Mouse (Mus musculus): ENCODE results near the gene Nrxn2. TPM values are rescaled to one million over a fixed set of nuclear protein-coding genes. Genes with fewer than 3 reads are reported as not detected.

The Nrxn2 gene
- total RNA-seq, 2 experiments from 2014 or later: 4.4 to 5.5 TPM

DNA sequence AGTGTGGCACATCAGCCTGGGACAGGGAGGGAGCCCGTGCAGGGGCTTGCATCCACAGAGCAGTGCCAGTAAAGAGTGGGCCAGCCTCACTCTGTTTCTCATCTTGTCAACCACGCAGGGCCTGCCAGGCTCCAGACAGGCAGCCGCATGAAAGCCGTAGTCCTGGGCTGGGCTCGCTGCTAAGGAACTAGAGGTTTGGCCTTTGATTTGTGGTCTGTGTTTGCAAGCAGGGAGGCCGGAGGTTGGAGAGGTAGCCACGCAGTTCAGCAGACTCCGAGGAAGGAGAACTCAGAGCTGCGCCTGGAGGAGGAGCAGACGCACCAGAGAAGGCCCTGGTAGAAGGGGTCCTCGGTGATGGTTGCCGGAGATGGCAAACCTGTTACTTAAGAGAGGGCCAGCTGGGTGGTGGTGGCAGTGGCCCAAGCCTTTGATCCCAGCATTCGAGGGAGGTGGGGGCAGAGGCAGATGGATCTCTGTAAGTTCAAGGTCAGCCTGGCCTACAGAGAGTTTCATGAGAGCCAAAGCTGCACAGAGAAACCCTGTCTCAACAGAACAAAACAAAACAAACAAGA is 66.6 kb downstream of the Nrxn2 start:
- no peak for DNase-seq
- intact Hi-C loops (cut with DNase I): loop anchor here (10.0 kb wide), 1 partner anchor 540 kb away; no protein-coding TSS in a partner anchor

DNA sequence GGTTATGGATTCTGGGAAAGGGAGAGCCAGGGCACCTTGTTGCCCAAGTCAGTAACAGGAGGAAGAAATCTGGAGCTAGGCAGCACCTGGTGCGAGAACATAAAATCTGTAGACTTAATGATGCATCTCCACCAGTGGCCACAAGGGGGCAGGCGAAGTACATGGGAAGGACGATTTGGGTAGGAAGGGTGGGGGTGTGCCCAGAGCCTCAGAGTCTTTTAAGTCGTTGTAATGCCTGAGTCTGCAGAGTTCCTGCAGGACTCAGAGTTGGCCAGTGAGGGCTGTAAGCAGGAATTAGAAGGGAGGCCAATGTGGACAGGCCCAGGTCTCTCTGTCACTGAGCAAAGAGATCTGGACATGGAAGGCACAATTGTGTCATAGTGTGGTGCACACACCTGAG is 70.5 kb downstream of the Nrxn2 start:
- peak; percentile 86 to 94 for DNase-seq
- intact Hi-C loops (cut with DNase I): loop anchor here (1.0 to 10.0 kb wide), 4 partner anchors 88 to 536 kb away; no protein-coding TSS in a partner anchor

DNA sequence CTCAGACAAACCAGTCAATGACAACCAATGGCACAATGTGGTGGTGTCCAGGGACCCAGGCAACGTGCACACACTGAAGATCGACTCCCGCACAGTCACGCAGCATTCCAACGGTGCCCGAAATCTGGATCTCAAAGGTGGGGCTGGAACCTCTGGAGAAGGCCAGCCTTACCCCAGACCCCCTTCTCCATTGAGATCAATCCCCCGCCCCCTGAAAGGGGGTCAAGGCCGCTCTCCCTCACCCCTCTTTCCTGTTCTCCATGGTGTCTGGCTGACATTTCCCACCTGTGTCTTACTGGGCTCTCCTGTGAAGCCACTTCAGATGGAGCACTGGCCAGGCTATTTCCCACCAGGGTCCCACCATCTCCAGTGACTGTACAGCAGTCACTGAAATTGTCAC is 73.0 kb downstream of the Nrxn2 start:
- intact Hi-C loops (cut with DNase I): no loop called here
- DNase-seq: no peak

DNA sequence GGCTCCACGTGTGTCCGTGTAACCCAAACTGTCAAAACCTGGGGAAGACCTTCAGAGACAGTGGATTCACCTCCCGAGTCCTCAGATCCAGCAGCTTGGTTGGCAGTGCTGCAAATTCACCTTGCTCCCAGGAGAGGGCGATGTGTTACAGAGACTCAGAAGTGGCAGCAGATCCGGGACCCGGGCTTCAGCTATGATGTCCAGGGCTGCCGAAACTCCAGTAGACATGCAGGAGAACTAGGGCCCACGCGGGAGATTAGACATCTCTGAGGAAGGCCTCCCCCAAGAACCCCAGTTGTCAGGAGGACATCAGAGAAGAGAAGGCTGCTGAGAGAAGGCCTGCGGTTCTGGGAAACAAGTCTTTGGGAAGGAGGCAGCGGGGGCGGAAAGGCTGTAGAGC is 73.6 kb downstream of the Nrxn2 start:
- intact Hi-C loops (cut with DNase I): no loop called here
- peak; percentile 72 to 82 for DNase-seq

DNA sequence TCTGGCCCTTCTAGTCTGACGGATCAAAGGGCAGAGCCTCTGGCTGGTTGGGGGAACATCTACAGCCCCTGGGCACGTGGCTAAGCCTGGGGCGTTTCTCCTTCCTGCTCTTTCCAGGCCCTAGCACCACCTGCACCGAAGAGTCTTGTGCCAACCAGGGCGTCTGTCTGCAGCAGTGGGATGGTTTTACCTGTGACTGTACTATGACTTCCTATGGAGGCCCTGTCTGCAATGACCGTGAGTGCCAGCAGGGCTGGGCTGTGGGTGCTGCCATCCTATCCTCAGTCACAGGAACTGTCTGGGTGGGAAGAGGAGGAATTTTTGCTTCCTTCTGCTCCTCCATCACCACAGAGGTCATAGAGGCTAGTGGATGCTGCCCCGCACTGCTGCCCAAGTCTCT is 74.7 kb downstream of the Nrxn2 start:
- DNase-seq: no peak
- intact Hi-C loops (cut with DNase I): no loop called here

DNA sequence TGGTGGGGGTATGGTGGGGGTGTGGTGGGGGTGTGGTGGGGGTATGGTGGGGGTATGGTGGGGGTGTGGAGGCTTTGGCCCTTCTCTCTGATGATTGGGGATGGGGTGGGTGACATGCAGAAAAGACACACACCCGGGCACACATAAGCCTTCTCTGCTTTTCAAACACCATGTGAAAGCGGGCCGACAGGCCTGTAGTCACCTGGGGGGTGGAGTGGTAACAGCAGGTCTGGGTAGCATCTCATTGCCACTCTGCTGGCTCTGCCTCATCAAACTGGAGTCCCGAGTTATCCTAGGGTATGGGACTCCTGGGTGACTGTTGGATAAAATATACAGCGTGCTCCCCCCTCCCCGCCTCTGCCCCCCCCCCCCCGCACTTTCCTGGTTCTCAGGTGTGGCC is 75.5 kb downstream of the Nrxn2 start:
- no peak for DNase-seq
- intact Hi-C loops (cut with DNase I): no loop called here

DNA sequence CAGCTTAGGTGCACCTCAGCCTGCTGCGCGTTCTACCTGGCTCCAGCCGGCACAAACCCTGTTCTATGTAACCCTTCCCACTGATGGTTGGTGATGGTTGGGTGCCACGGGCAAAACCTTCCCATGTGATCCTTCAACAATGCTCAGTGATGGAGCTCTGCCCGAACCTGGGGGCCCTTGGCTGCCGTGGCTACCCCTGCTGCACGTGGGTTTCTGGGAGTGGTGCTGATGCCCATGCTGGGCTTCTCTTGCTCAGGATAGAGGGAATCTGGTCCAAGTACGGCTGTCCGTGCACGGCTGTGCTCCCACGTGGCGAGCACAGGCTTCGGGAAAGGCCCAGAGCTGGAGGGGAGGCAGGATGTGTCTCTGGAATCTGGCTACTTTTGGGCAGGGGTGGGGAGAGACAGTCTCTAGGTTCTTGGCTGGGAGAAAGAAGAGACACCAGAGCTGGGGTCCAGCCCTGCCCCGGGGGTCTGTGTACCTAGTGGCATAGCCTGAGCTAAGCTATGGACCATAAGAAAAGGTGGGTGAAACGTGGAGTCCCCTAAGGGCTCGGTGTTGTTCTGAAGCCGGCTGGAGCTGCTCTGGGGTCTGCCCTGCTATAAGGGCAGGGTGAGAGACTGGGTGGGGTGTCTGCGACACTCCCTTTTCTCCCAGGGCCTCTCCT is 76.1 kb downstream of the Nrxn2 start:
- no peak for DNase-seq
- intact Hi-C loops (cut with DNase I): no loop called here

DNA sequence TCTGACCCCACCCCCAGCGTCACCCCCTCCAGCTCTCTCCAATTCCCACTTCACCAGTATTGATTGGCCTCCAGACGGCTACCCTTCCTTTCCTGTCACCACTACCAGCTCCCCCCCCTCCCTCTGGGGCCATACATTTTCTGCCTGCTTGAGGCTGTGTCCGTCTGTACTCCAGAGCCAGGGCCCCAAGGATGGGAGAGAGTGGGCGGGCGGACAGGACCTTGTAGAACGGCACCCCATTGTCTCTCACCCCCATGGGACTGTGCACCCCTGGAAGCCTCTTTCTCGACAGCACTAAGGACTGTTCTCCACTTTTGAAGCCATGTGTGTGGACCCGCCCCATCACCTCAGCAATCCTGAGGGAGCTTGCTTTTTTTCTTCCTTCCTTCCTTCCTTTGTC is 77.2 kb downstream of the Nrxn2 start:
- intact Hi-C loops (cut with DNase I): no loop called here
- no peak for DNase-seq

DNA sequence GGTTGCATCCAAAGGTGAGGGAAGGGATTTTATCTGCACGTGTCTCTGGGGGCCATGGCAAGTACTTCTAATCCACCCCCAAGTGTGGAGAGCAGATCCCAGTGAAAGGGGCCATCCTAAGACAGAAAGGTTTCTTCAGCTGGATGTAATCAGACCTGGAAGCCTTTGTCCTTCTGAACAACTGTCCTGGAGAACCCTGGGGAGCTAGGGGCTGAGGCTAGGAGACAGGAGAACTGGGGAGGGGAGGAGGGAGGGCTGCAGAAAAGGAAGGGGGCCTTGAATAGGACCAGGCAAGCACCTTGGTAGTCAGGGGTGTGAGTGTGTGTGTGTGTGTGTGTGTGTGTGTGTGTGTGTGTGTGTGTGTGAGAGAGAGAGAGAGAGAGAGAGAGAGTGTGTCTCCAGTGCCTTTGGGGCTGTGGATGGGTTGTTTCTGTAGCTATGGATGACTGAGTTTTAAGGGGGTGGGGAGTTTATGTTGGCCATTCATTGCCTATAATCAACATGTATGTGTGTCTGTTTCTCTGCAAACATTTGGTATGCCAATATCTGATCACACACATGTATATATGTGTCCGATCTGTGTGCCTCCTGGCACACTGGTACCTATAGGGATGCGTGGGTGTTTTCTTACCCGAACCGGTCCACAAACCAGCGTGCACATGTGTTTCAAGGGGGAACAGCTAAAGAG is 78.1 kb downstream of the Nrxn2 start:
- DNase-seq: no peak
- intact Hi-C loops (cut with DNase I): no loop called here

DNA sequence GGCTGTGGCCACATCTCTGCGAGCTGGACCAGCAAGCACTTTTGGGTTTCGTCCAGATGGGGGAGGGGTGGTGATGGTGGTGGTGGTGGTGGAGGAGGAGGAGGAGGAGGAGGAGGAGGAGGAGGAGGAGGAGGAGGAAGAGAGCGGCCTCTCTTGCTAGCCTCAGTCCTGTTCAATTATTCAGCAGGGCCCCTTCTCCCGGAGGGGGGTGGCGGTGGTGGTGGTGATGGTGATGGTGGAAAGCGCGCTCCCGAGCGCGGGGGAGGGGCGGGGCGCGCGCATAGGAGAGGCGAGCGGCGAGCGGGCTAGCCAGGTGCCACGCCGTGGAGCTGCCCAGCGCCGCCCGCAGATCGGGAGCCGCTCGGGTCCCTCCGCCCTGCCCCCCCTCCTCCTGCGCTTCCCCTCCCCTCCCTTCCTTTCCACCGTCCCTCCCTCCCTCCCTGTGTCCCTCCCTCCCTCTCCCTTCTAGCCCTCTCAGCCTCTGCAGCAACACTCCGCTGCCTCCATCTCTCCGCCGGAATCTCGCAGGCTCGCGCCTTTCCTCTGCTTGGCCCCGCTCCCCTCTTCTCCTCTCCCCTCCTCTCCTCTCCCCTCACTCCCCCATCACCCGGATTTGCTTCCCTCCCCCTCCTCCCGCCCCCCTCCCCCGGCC is 78.7 kb downstream of the Nrxn2 start:
- DNase-seq: peak in 1 of 2 experiments; percentile 26

DNA sequence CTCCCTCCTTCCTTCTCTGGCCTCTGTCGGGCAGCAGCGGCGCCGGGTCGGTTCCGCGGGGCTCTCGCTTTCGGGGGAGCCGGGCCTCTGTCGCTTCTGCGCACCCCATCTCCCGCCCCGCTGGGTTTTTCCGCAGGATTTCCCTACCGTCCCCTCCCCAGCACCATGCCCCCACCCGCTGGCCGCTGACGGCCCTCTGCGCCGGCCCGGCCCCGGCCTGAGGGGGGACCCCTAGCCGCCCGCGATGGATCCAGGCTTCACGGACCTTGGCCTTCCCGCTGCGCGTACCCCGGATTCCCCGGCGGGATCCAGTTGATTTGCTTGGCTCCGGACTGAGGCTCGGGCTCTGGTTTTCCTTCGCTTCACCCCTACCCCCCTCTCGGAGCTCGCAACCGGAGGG is 79.3 kb downstream of the Nrxn2 start:
- peak in 1 of 2 experiments; percentile 21 for DNase-seq
- intact Hi-C loops (cut with DNase I): no loop called here

More for the DNA sequence above, 78.7 kb downstream of the Nrxn2 start:
- intact Hi-C loops (cut with DNase I): no loop called here

DNA sequence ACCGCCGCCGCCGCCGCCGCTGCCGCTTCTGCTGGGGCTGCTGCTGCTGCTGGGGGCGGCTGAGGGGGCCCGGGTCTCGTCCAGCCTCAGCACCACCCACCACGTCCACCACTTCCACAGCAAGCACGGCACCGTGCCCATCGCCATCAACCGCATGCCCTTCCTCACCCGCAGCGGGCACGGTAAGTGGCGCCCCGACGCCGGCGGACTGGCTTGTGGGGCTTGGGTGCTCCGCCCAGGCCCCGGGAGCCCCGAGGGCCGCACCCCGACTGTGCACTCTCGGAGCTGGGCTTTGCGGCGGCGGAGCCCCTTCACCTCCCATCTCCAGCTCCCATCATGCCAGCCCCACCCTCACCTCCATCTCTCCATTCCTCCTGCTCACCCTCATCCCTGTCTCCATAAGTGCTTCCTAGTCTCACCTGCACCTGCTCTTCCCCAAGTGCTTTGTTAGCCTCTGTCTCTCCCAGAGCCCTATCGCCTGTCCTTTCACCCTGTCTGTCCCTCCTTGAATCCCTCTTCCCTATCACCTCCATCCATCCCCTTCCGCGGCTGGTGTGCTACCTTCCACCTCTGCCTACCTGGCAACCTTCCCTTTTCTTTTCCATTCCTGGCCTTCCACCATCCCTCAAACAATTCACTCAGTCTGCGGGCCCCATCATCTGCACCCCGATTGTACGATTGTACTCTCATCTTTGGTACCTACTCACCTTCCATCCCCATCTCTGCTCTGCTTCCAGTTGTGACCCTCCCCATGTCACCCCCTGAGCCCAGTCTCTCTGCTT is 80.0 kb downstream of the Nrxn2 start:
- DNase-seq: no peak
- intact Hi-C loops (cut with DNase I): no loop called here

DNA sequence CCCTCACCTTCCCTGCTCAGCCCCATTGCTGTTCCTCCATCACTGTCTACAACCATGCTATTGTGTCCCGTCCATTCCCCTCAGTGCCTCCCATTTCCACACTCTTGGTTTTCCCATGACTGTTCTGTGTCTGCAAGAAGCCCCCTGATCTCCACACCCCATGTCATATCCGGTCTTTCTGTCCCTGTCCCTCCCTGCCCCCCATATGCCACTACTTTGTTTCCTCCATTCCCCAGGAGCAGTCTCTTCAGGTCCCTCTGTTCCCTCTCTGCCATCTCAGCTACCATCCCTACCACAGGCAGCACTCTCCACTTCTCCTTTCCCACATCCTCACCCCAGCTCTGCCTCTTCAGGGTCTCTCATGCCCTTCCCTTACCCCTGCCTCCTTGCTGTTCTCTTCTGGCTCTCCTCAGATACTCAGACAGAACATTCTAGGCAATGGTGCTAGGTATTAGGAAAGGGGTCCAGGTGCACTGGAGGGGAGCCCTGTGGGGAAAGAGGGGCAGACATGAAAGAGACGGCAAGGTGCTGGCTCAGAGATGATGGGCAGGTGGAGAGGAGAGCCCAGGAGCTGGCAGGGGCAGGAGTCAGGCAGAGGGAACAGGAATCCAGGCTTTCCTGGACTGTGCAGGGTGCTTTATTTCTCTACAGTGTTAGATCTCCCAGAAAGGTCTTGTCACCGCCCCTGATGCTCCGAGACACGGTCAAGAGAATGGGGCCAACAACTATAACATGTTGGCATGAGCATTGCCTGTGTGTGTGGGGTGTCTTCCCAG is 81.5 kb downstream of the Nrxn2 start:
- intact Hi-C loops (cut with DNase I): no loop called here

DNA sequence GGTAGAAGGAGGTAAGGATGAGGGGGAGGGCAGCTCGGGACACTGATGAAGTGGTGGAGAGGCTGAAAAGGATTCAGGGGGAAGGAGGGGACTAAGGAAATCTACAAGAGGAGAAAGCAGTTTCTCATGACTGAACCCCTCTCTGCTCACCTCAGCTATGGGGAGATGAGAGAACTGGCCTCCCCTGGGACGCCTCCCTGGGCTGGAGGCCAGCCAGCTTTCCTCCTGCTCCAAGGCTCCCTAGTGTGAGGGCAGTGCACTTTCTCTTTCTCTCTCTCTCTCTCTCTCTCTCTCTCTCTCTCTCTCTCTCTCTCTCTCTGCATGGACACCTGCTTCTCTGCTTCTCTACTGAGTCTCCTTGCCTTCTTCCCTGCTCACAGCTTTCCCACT is 82.1 kb downstream of the Nrxn2 start:
- no peak for DNase-seq
- intact Hi-C loops (cut with DNase I): no loop called here

More for the DNA sequence above, 81.5 kb downstream of the Nrxn2 start:
- DNase-seq: no peak

DNA sequence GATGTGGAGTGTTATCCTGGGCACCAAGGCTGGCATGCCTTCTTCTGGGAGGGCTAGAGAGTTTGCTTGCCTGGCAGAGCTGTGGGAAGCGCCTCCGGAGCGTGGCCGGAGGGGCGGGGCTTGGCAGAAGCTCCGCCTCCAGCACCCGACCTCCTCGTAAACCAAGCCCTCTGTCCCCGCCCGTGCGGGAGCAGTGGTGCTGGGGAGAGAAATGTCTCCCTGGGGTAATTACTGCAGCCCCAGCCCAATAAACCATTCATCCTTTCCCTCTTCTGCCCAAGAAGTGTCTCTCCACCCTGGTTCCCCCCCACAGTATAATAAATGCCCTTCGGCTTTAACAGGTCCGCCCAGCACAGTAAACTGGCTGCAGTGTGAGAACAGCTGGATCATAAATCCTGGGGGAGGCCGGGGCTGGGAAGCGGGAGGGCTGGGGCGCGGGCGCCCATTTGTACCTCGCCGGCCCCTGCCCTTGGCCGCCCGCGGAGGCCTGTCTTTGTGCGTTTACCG is 83.6 kb downstream of the Nrxn2 start:
- DNase-seq: peak in 1 of 2 experiments; percentile 28
- intact Hi-C loops (cut with DNase I): no loop called here

DNA sequence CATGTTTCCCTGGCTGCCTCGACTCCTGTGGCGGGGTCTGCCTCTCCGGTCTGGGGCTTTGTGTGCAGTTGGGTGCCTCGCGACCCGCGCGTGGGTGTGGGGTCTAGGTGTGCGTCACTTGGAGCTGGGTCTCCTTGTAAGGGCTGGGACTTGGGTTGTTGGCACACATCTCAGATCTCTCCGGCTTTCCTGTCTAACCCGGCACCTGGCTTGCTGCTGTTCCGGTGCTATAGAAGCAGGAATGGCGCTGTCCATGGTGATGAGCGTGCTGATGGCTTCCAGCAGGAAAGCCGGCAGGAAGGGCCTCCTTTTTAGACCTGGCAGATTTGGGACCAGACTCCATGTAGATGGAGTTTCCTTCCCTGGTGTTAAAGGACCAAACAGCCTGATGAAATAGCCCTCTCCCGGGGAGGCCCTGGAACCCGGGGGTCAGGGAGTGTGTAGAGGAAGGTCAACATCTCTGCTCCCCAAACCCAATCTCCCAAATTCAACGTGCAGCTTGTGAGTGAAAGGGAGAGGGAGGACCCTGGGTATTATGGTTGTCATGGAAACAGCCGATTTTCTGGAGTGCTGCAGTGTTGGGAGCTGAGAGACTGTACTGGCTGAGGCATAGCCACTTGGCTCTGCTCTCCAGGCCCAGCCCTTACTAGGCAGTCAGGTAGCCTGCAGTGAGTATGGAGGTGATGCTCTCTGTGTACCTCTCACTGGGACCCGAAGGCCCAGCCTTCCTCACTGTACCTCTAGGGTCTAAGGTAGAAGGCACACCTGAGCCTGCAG is 84.2 kb downstream of the Nrxn2 start:
- DNase-seq: peak; percentile 74 to 81
- intact Hi-C loops (cut with DNase I): no loop called here

DNA sequence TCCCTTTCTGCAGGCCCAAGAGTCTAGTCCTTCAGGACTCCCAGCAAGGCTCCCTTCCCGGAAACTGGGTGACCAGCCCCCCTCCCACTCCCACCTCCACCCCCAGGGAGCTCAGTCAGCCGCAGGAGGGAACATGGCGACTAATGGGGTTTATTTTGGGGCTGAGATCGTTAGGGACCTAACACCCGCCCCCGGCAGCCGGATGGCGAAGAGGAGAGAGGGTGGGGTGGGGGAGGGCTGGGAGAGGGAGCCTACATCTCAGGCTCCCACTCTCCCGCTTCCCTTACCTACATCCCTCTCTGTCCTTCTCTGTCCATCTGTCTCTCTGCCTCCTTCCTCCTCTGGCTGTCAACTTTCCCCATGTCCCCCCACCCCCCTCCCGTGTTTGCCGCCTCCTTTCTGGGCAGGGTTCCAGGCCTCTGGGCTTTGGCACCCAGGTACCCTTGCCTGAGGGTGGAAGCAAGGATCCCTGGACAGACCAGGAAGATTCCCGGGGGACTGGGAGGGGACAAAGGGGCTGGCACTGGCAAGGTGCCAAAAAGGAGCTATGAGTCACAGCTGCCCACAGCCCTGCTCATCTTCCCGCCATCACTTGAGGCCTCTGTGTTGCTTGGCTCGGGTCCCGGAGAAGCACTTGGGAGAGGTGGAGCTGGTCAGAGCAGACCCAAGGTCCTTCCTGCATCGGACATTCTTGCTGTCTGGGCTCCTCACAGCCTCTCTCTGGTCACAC is 85.6 kb downstream of the Nrxn2 start:
- intact Hi-C loops (cut with DNase I): no loop called here

DNA sequence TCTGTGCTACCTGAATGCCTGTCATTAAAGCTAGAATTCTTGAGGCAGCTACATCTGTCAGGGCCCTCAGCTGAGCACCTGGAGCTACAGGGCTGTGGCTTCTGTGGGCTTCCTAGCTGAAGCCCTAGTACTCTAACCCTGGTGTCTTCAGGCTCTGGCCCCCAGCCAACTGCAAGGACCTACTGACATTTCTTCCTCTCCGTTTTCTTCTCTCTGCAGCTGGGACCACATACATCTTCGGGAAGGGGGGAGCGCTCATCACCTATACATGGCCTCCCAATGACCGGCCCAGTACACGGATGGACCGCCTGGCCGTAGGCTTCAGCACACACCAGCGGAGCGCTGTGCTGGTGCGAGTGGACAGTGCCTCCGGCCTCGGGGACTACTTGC is 86.1 kb downstream of the Nrxn2 start:
- intact Hi-C loops (cut with DNase I): no loop called here
- DNase-seq: no peak

More for the DNA sequence above, 85.6 kb downstream of the Nrxn2 start:
- DNase-seq: no peak
